Mouse (Mus musculus): ENCODE data around the gene Dlec1. TPM values are rescaled to one million over a fixed set of nuclear protein-coding genes. Genes with fewer than 3 reads are reported as not detected.

The Dlec1 gene
- 0.31 and 0.56 TPM in 2 replicates for polyA plus RNA-seq (2014; fragmentation: Nextera tagmentation; extraction: Ambion mirVana)

DNA sequence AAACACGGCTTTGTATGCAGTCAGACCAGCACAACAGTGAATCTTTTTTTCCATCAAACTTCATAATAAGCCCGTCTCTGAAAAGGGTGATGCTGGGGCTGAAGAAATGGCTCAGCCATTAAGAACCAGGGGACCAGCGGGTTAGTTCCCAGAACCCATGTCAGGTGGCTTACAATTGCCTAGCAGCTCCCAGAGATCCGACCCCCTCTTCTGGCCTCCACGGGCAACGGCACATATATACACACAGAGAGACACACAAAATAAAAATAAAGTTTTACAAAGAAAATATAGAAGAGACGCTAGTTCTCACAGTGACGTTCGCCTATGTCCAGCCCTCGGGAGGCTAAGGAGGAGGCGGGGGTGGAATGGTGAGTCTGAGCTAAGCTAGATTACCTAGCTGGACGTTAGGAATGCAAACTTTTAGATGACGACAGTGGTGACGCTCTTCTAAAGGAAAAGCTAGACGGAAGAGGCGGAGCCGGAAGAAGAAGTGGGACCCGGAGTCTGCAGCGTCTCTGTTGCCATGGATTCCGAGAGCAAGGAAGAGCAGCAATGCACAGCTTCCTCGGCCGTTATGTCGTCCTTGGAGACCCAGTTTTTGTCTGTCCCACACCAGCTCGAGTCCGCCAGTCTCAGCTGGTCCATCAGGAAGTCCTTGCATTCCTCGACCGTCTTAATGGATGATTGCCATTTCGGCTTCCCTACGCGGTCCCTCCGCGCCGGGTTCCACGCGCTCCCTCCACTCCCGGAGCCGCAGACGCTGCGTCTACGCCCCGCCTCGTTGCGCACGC, at the start of gene Dlec1:
Gene Dlec1, plus strand, starts transcription at position 487 of the 791 bp plus-strand sequence.
- Histone ChIP-seq H3K4me3 (ENCODE audit: low read depth, low read length) (peak within 1 kb of the TSS; percentile 46), H3K36me3 (ENCODE audit: control insufficient read depth, insufficient read depth, low read length) (no peaks in the 10 kb centered on the region), H3K4me1 (ENCODE audit: control insufficient read depth, insufficient read depth, low read length) (peaks cover 3% of the 10 kb centered on the region; the same call in 1 of the 2 replicates), H3K9me3 (replicated peaks; ENCODE audit: control insufficient read depth, low read length) (no peaks in the 10 kb centered on the region), H3K4me2 (peak within 1 kb of the TSS; percentile 88), H3K9ac (ENCODE audit: low read depth, low read length) (peak within 1 kb of the TSS; percentile 53), H3K27me3 (ENCODE audit: control insufficient read depth, insufficient read depth, low read length) (peaks cover 11% of the 10 kb centered on the region), H3K27ac (ENCODE audit: low read depth, low read length) (no peak within 1 kb of the TSS)
- WGBS (ENCODE audit: insufficient replicate concordance) = 4% methylated on average over 44 of the region's 44 CpGs
- ATAC-seq (replicated peaks; ENCODE audit: insufficient number of reproducible peaks, low FRiP score, low TSS enrichment) = 0 out of 2 replicates have a peak, but pooled peaks have one; percentile 37

DNA sequence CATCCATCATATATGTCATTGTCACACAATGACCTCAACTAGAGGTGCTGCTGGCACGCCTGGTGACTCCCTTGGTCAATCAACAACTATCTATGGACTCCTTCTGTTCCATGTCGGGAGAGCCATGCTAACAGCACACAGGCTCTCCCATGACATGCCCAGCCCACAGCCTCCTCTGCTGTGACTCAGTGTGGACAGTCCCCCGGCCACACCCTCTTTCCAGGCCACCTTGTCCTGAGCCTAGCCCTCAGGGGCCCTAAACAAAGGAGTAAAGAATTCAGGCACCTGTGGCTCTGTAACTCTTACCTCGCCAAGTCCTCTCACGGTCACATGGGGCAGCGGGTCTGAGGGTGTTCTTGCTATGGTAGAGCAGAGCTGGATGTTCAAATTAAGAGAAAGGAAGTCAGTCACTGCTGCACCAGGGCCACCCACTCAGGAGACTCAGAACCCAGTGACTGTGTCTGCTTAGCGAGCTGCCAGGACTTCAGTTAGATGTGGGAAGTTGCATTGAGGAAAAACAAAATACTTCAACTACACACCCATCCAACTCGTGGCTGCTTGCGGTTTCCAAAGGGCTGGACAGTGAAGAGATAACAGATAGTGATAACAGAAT, 48.2 kb upstream of the Dlec1 start:
- H3K27me3 ChIP-seq (ENCODE audit: control insufficient read depth, insufficient read depth, low read length) = peaks cover 5% of the 10 kb centered on the region; the same call in 1 of the 2 replicates

GRCm38 (mm10) chr9:119055336-119055735, 46.9 kb upstream of the Dlec1 start:
- Histone ChIP-seq H3K9ac (ENCODE audit: low read depth, low read length) (no peak overlapping the region), H3K27ac (ENCODE audit: low read depth, low read length) (no peak overlapping the region), H3K9me3 (replicated peaks; ENCODE audit: control insufficient read depth, low read length) (no peaks in the 10 kb centered on the region), H3K4me3 (ENCODE audit: low read depth, low read length) (no peak overlapping the region), H3K4me2 (no peak overlapping the region), H3K36me3 (ENCODE audit: control insufficient read depth, insufficient read depth, low read length) (no peaks in the 10 kb centered on the region), H3K4me1 (ENCODE audit: control insufficient read depth, insufficient read depth, low read length) (peaks cover 21% of the 10 kb centered on the region), H3K27me3 (ENCODE audit: control insufficient read depth, insufficient read depth, low read length) (peaks cover 5% of the 10 kb centered on the region; the same call in 1 of the 2 replicates)
- 87% methylated on average over 4 of the region's 4 CpGs for WGBS (ENCODE audit: insufficient replicate concordance)
- no peak for ATAC-seq (replicated peaks; ENCODE audit: insufficient number of reproducible peaks, low FRiP score, low TSS enrichment)

More for the DNA sequence above, 48.2 kb upstream of the Dlec1 start:
- H3K36me3 ChIP-seq (ENCODE audit: control insufficient read depth, insufficient read depth, low read length) = no peaks in the 10 kb centered on the region
- no peak overlapping the region; the same call in 1 of the 2 replicates for H3K4me2 ChIP-seq
- no peak overlapping the region for H3K4me3 ChIP-seq (ENCODE audit: low read depth, low read length)
- no peak for ATAC-seq (replicated peaks; ENCODE audit: insufficient number of reproducible peaks, low FRiP score, low TSS enrichment)
- 72% methylated on average over 9 of the region's 9 CpGs for WGBS (ENCODE audit: insufficient replicate concordance)
- peaks cover 21% of the 10 kb centered on the region for H3K4me1 ChIP-seq (ENCODE audit: control insufficient read depth, insufficient read depth, low read length)
- no peak overlapping the region for H3K27ac ChIP-seq (ENCODE audit: low read depth, low read length)
- no peak overlapping the region for H3K9ac ChIP-seq (ENCODE audit: low read depth, low read length)
- no peaks in the 10 kb centered on the region for H3K9me3 ChIP-seq (replicated peaks; ENCODE audit: control insufficient read depth, low read length)

DNA sequence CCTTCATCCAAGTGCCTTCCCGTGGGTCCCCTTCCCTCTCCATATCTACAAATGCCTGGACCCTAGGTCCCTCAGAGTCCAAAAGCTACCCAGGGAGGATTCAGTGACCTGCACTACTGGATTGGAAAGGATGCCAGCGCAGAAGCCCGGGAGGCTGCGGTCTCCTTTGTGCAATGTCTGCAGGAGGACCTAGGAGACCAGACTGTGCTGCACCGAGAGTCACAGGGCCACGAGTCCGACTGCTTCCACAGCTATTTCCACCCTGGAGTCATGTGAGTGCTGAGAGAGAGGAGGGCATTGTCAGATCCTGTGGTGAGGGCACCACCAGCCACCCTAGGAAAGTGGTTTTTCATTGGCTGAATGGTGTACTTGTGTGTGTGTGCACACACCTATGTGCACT, 44.0 kb upstream of the Dlec1 start:
- Histone ChIP-seq H3K9ac (ENCODE audit: low read depth, low read length) (no peak overlapping the region), H3K4me2 (no peak overlapping the region), H3K27me3 (ENCODE audit: control insufficient read depth, insufficient read depth, low read length) (peaks cover 5% of the 10 kb centered on the region; the same call in 1 of the 2 replicates), H3K4me3 (ENCODE audit: low read depth, low read length) (no peak overlapping the region), H3K27ac (ENCODE audit: low read depth, low read length) (no peak overlapping the region), H3K4me1 (ENCODE audit: control insufficient read depth, insufficient read depth, low read length) (peaks cover 4% of the 10 kb centered on the region; the same call in 1 of the 2 replicates), H3K36me3 (ENCODE audit: control insufficient read depth, insufficient read depth, low read length) (no peaks in the 10 kb centered on the region), H3K9me3 (replicated peaks; ENCODE audit: control insufficient read depth, low read length) (no peaks in the 10 kb centered on the region)
- 68% methylated on average over 7 of the region's 7 CpGs for WGBS (ENCODE audit: insufficient replicate concordance)
- ATAC-seq (replicated peaks; ENCODE audit: insufficient number of reproducible peaks, low FRiP score, low TSS enrichment) = no peak

DNA sequence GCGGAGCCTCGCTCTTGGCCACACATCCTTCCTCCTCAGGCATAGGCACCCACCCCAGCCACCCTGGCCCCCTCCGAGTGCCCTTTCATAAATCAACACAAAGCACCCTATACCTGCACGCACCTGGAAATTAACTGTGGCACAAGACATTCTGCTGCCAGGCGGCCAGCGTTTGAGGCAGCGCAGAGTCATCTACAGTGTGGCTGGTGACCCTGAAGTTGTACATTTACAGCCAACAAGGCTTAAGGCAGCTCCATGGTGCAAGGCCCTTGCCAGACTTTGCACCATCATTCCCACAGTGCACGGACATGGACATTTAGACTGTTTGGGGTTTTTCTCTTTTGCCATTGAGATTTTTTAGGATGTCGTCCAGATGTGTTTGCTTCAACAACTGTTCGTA, 41.6 kb upstream of the Dlec1 start:
- peaks cover 4% of the 10 kb centered on the region for H3K4me1 ChIP-seq (ENCODE audit: control insufficient read depth, insufficient read depth, low read length)
- H3K27ac ChIP-seq (ENCODE audit: low read depth, low read length) = no peak overlapping the region
- no peaks in the 10 kb centered on the region for H3K27me3 ChIP-seq (ENCODE audit: control insufficient read depth, insufficient read depth, low read length)
- H3K9ac ChIP-seq (ENCODE audit: low read depth, low read length) = no peak overlapping the region
- no peak overlapping the region for H3K4me3 ChIP-seq (ENCODE audit: low read depth, low read length)
- H3K9me3 ChIP-seq (replicated peaks; ENCODE audit: control insufficient read depth, low read length) = no peaks in the 10 kb centered on the region
- H3K36me3 ChIP-seq (ENCODE audit: control insufficient read depth, insufficient read depth, low read length) = no peaks in the 10 kb centered on the region
- 85% methylated on average over 10 of the region's 10 CpGs for WGBS (ENCODE audit: insufficient replicate concordance)
- H3K4me2 ChIP-seq = no peak overlapping the region
- no peak for ATAC-seq (replicated peaks; ENCODE audit: insufficient number of reproducible peaks, low FRiP score, low TSS enrichment)

- Histone ChIP-seq H3K4me2 (peak overlapping the region; percentile 5; the same call in 1 of the 2 replicates), H3K4me3 (ENCODE audit: low read depth, low read length) (no peak overlapping the region), H3K27ac (ENCODE audit: low read depth, low read length) (no peak overlapping the region), H3K9ac (ENCODE audit: low read depth, low read length) (no peak overlapping the region), H3K36me3 (ENCODE audit: control insufficient read depth, insufficient read depth, low read length) (no peaks in the 10 kb centered on the region), H3K27me3 (ENCODE audit: control insufficient read depth, insufficient read depth, low read length) (no peaks in the 10 kb centered on the region), H3K9me3 (replicated peaks; ENCODE audit: control insufficient read depth, low read length) (no peaks in the 10 kb centered on the region), H3K4me1 (ENCODE audit: control insufficient read depth, insufficient read depth, low read length) (peaks cover 4% of the 10 kb centered on the region)
- WGBS (ENCODE audit: insufficient replicate concordance) = 21% methylated on average over 19 of the region's 19 CpGs
- ATAC-seq (replicated peaks; ENCODE audit: insufficient number of reproducible peaks, low FRiP score, low TSS enrichment) = no peak
These were observed 39.1 kb upstream of the Dlec1 start for GRCm38 (mm10) chr9:119063036-119063644.

GRCm38 (mm10) chr9:119064296-119064695, 38.0 kb upstream of the Dlec1 start:
- Histone ChIP-seq H3K36me3 (ENCODE audit: control insufficient read depth, insufficient read depth, low read length) (no peaks in the 10 kb centered on the region), H3K9ac (ENCODE audit: low read depth, low read length) (no peak overlapping the region), H3K9me3 (replicated peaks; ENCODE audit: control insufficient read depth, low read length) (no peaks in the 10 kb centered on the region), H3K4me1 (ENCODE audit: control insufficient read depth, insufficient read depth, low read length) (peaks cover 4% of the 10 kb centered on the region), H3K4me3 (ENCODE audit: low read depth, low read length) (no peak overlapping the region), H3K4me2 (no peak overlapping the region), H3K27me3 (ENCODE audit: control insufficient read depth, insufficient read depth, low read length) (no peaks in the 10 kb centered on the region), H3K27ac (ENCODE audit: low read depth, low read length) (no peak overlapping the region)
- WGBS (ENCODE audit: insufficient replicate concordance) = 55% methylated on average over 4 of the region's 4 CpGs
- ATAC-seq (replicated peaks; ENCODE audit: insufficient number of reproducible peaks, low FRiP score, low TSS enrichment) = no peak

GRCm38 (mm10) chr9:119067601-119068000, 34.7 kb upstream of the Dlec1 start:
- H3K9me3 ChIP-seq (replicated peaks; ENCODE audit: control insufficient read depth, low read length) = no peaks in the 10 kb centered on the region
- H3K9ac ChIP-seq (ENCODE audit: low read depth, low read length) = no peak overlapping the region
- 3% methylated on average over 6 of the region's 6 CpGs for WGBS (ENCODE audit: insufficient replicate concordance)
- H3K27me3 ChIP-seq (ENCODE audit: control insufficient read depth, insufficient read depth, low read length) = no peaks in the 10 kb centered on the region
- H3K4me1 ChIP-seq (ENCODE audit: control insufficient read depth, insufficient read depth, low read length) = peaks cover 7% of the 10 kb centered on the region
- ATAC-seq (replicated peaks; ENCODE audit: insufficient number of reproducible peaks, low FRiP score, low TSS enrichment) = no peak
- H3K4me2 ChIP-seq = no peak overlapping the region
- H3K36me3 ChIP-seq (ENCODE audit: control insufficient read depth, insufficient read depth, low read length) = peaks cover 7% of the 10 kb centered on the region; the same call in 1 of the 2 replicates
- no peak overlapping the region for H3K4me3 ChIP-seq (ENCODE audit: low read depth, low read length)
- no peak overlapping the region for H3K27ac ChIP-seq (ENCODE audit: low read depth, low read length)
